Mouse (Mus musculus) CD8-positive naive resting alpha-beta T cell, adult 57 days (primary cell): ENCODE results near the gene Gm15097. TPM values are rescaled to one million over a fixed set of nuclear protein-coding genes. Genes with fewer than 3 reads are reported as not detected.

Experiments used
- total RNA-seq: library from RNA; stranded (reverse); gene quantifications from one replicate; pipeline ENCODE4 v1.2.4, GENCODE M21; 2023

Gm15097 gene
- not detected for total RNA-seq

DNA sequence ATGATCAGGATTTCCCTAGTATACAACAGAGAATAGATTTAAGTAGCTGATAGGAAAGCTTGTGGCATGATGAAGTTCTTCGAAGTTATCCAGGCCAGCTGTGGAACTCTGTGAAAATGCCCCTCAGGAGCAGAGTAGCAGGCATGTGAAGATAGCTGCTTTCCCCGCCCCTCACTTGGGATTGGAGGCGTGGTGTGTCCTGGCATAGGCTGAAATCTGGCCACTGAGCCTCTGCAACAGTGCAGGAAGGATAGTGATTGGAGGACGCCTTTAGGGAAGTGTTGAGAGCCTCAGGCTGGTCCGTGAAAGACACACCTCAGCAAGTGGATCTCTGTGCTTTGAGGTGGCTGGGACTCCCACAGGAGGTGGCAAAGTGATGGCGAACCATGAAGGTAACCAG lies at the start of gene Gm15097:
TSS of gene Gm15097 (plus strand) at position 301 of the 400 bp plus-strand sequence.

Other genes with a start within 250 kb of the Gm15097 start
- gene Gm10439, start 189.9 kb upstream of the Gm15097 start, total RNA-seq, result not detected
- not detected for gene Gm15091, start 157.2 kb downstream of the Gm15097 start, total RNA-seq